Mouse (Mus musculus) cortical plate, adult 2 months (tissue): ENCODE data around the gene Nrxn2. TPM values are rescaled to one million over a fixed set of nuclear protein-coding genes. Genes with fewer than 3 reads are reported as not detected.

ENCODE experiments used
- H3K27ac ChIP-seq: fragments of 200-500 bp; 2 replicates; pipeline ENCODE4 v1.5.1; 2012; ENCODE audit warnings: low read length, control low read depth, inconsistent platforms; ENCODE audit not compliant: insufficient read depth
- H3K4me1 ChIP-seq: fragments of 200-500 bp; 2 replicates; pipeline ENCODE4 v1.6.1; 2011; ENCODE audit warnings: low read length; ENCODE audit not compliant: control insufficient read depth, insufficient read depth
- H3K4me3 ChIP-seq: fragments of 200-500 bp; 2 replicates; pipeline ENCODE4 v1.5.1; 2011; ENCODE audit warnings: mild to moderate bottlenecking, low read length, control low read depth; ENCODE audit not compliant: insufficient read depth
- CTCF ChIP-seq: fragments of 200-500 bp; IDR thresholded peaks from 2 replicates; pipeline ENCODE4 v1.5.1; 2011; ENCODE audit warnings: mild to moderate bottlenecking, control low read depth, low read length; ENCODE audit not compliant: insufficient read depth; ENCODE audit errors: extremely low read depth
- POLR2A ChIP-seq: fragments of 200-500 bp; IDR thresholded peaks from 2 replicates; pipeline ENCODE4 v1.6.1; 2011; ENCODE audit warnings: mild to moderate bottlenecking, low read length, control low read depth; ENCODE audit not compliant: insufficient read depth; ENCODE audit errors: extremely low read depth
- polyA plus RNA-seq: library from polyadenylated mRNA; depleted of rRNA; stranded (reverse); fragments of >200 nt; gene quantifications from 2 replicates; pipeline ENCODE4 v1.2.3, GENCODE M21; 2012; rRNA removed

Nrxn2 gene
- polyA plus RNA-seq, result 279 and 288 TPM in 2 replicates

DNA sequence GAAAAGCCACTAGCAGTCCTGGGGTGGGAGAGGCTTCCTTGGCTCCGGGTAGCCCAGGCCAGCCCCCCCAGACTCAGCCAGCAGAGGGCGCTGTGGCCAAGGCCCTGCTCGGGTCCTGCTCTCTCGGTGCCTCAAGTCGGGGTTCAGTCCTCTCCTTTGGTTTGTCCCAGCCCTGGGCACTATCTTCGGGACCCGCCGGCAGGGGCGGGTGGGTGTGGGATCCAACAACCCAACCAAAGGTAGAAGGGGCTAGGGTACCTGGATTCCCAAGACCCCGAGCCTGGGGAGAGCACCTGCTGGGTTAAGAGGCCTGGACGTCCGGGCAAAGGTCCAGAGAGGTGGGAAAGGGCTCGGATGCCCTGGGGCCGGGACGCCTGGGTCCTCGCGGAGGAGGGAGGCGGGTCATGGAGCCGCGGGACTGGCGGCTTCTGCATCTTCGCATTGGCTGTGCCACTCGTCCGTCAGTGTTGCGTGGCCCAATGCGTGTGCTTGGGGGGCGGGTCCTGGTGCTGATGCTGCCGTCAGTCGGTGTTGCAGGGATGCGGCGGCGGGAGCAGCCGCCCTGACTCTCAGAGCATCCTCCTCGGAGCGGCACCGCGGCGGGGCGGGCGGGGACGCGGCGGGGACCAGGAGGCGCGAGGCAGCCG lies at the start of gene Nrxn2:
TSS of gene Nrxn2 (plus strand) at position 499 of the 647 bp plus-strand sequence.
- peaks cover 19% of the 10 kb centered on the region for H3K4me1 ChIP-seq
- TF ChIP-seq POLR2A, result peak; percentile 93
- TF ChIP-seq CTCF, result peak; percentile 55
- H3K27ac ChIP-seq, result peak within 1 kb of the TSS; percentile 49; the same call in 1 of the 2 replicates
- H3K4me3 ChIP-seq, result peak within 1 kb of the TSS; percentile 87

DNA sequence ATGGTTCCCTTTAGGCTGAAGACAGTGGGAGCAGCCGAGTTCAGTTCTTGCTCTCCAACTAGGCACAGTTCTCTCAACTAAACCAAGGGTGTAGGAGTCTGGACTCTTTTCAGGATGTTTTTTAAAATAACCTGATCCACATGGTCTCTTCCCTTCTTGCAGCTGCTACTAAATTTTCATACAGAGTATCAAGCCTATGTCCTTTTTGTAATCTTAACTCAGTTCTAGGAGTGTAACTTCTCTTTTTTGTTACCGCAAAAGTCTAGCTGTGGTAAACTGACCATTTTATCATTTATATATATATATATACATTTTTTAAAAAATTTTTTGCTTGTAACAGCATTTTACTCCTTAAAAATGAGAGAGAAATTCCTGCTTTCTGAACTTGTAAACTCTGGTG lies 48.4 kb upstream of the Nrxn2 start:
- TF ChIP-seq POLR2A (no peak), CTCF (no peak)
- Histone ChIP-seq H3K27ac (no peak overlapping the region), H3K4me1 (peaks cover 2% of the 10 kb centered on the region; the same call in 1 of the 2 replicates), H3K4me3 (no peak overlapping the region)

DNA sequence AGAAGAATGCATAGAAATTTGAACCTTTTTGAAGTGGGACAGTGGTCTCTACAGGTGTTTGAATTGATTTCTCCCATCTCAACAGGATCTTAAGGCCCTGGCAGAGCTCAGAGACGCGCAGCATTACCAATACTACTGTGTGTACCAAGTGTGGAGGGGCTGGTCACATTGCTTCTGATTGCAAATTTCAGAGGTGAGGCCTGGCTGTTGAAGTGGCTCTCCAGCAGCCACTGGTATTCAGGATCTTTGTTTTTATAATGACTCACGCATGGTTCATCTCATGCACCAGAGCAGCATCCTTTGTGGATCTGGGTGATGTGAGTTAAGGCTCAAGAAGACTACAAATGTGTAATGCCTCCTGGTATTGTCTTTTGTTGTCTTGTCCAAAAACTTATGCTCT lies 46.1 kb upstream of the Nrxn2 start:
- TF ChIP-seq CTCF (no peak), POLR2A (no peak)
- Histone ChIP-seq H3K4me3 (no peak overlapping the region), H3K4me1 (peaks cover 2% of the 10 kb centered on the region; the same call in 1 of the 2 replicates)

DNA sequence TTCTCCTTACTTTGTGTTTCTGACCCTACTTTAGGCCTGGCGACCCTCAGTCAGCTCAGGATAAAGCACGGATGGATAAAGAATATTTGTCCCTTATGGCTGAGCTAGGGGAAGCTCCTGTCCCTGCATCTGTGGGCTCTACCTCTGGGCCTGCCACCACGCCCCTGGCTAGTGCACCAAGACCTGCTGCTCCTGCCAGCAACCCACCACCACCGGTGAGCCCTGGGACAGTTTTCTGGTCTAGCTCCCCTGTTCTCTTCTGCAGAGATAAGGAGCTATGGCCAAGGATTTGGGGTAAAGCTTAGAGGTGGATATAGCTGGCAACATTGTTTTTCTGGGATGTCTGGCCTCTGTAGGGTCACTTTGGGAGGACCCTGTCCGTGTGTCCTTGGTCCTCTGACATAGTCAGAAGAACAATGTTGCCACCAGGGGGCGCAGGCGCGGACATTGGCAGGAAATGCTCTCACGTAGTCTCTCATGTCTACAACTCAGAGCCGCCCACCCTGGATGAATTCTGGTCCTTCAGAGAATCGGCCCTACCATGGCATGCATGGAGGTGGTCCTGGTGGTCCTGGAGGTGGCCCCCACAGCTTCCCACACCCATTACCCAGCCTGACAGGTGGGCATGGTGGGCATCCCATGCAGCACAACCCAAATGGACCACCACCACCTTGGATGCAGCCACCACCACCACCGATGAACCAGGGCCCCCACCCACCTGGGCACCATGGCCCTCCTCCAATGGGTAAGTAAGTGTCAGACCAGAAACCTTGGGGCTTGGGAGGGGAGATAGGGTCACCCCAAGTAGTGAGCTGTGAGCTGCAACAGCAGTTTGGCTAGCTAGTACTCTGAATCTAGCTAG lies 44.8 kb upstream of the Nrxn2 start:
- TF ChIP-seq CTCF (peak; percentile 50), POLR2A (no peak)

More for the DNA sequence above, 46.1 kb upstream of the Nrxn2 start:
- H3K27ac ChIP-seq, result no peak overlapping the region

DNA sequence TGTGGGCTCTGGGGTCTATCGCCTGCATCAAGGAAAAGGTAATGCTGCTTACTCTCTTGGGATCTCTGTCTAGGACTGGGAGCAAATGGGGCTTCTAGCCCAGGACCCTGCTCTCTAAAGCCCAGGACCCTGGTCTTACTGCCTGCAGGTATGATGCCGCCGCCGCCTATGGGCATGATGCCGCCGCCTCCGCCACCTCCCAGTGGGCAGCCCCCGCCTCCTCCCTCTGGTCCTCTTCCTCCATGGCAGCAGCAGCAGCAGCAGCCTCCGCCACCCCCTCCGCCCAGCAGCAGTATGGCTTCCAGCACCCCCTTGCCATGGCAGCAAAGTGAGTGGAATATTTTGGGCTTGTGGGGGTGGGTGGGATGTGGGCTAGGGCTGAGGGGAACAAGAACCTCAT lies 44.0 kb upstream of the Nrxn2 start:
- no peak for TF ChIP-seq POLR2A
- no peak for TF ChIP-seq CTCF

More for the DNA sequence above, 44.8 kb upstream of the Nrxn2 start:
- Histone ChIP-seq H3K27ac (no peak overlapping the region), H3K4me3 (no peak overlapping the region), H3K4me1 (peaks cover 2% of the 10 kb centered on the region; the same call in 1 of the 2 replicates)

DNA sequence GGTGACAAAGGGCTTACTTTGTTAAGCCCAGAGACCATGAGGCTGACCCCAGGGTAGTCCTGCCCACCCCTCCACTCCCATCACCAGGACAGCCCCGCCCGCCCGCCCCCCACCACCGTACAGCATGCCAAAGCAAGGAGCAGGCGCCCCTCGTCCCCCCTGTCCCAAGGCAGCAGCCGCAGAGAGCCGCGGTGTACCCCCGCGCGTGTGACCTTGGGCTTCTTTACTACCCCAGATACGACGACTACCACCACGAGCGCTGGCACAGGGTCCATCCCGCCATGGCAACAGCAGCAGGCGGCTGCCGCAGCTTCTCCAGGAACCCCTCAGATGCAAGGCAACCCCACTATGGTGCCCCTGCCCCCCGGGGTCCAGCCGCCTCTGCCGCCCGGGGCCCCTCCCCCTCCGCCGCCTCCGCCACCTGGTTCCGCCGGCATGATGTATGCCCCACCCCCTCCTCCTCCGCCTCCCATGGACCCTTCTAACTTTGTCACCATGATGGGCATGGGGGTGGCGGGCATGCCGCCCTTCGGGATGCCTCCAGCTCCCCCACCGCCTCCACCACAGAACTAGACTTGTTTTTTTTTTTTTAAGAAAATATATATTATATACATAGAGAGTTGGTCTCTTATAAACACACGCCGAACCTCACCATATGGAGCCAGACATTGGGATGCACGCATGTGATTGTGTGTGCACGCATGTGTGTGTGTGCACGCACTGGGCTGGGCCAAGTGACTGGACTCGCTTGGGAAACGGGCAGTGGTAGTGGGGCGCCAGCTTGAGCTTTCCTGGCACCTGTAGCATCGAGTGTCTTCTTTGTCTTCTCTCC lies 42.9 kb upstream of the Nrxn2 start:
- H3K4me3 ChIP-seq, result no peak overlapping the region
- H3K27ac ChIP-seq, result no peak overlapping the region
- H3K4me1 ChIP-seq, result no peaks in the 10 kb centered on the region
- TF ChIP-seq POLR2A, result no peak
- no peak for TF ChIP-seq CTCF

More for the DNA sequence above, 44.0 kb upstream of the Nrxn2 start:
- H3K27ac ChIP-seq, result no peak overlapping the region
- H3K4me3 ChIP-seq, result no peak overlapping the region
- H3K4me1 ChIP-seq, result peaks cover 2% of the 10 kb centered on the region; the same call in 1 of the 2 replicates

DNA sequence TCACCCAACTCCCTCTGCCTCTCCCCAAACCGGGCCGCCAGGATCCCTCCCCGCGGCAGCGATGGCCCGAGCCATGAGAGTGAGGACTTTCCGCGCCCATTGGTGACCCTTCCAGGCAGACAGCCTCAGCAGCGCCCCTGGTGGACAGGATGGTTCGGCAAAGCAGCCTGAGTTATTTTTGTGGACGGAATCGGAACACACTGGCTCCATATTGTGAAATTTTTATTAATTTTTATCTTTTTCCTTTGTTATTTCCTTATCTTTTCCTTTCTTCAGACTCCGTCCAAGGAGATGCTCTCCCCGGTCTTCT lies 42.3 kb upstream of the Nrxn2 start:
- TF ChIP-seq POLR2A (no peak), CTCF (peak; percentile 52)
- Histone ChIP-seq H3K27ac (no peak overlapping the region), H3K4me1 (no peaks in the 10 kb centered on the region), H3K4me3 (no peak overlapping the region)

DNA sequence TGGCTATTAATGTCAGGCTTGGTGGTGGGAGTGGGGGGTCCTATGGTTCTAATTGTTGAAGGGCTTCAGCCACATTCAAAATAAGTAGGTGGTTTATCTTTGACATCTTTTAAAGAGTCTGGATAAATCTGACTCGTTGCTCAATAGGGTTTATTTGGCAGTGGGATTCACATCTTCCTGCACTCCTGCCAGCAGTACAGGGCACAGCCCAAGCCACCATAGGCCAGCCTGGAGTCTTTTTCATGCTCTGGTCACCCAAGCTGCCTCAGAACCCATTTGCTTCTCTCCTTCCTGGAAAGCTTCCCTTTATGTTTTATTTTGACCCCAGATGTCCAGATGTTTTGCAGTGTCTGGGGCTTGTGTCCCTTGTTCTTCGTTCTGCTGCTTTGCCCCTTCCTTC lies 41.9 kb upstream of the Nrxn2 start:
- no peaks in the 10 kb centered on the region for H3K4me1 ChIP-seq
- TF ChIP-seq POLR2A (no peak), CTCF (no peak)
- no peak overlapping the region for H3K27ac ChIP-seq
- no peak overlapping the region for H3K4me3 ChIP-seq
